ENCODE assay signal across 19 mouse cellular contexts in genomic region chr7:99097781-99098180, GRCm38 (mm10). TPM values are rescaled to one million over a fixed set of nuclear protein-coding genes. Genes with fewer than 3 reads are reported as not detected.
DNase-seq lines count a peak whose midpoint lies in the region; ATAC-seq and TF ChIP-seq lines count a peak whose summit lies in the region.
"Had no signal": no experiment of that assay in that cellular context is flagged by ENCODE, and none has a peak within 500 bp of the region (broad histone marks: within the 10 kb centered on the region; RNA-seq: fewer than 3 reads in every experiment).

No protein-coding gene starts in this region.

- H3K9me3 ChIP-seq in midbrain, embryonic 11.5 days (ENCODE audit: control insufficient read depth, low read length) = no peaks in the 10 kb centered on the region
- H3K9me3 ChIP-seq in midbrain, embryonic 14.5 days (ENCODE audit: control insufficient read depth, low read length) = no peaks in the 10 kb centered on the region
- H3K9me3 ChIP-seq: G1E had no signal

- TF ChIP-seq POLR2A in liver, adult 2 months (IDR thresholded peaks at IDR 0.05; ENCODE audit: extremely low read depth, insufficient read depth, low read length) = no peak

- peaks cover 8% of the 10 kb centered on the region; the same call in 1 of the 2 replicates for H3K36me3 ChIP-seq in liver, adult 2 months (ENCODE audit: control insufficient read depth, insufficient read depth, low read length)
- H3K36me3 ChIP-seq in midbrain, embryonic 11.5 days (ENCODE audit: control insufficient read depth, insufficient read depth, low read length) = no peaks in the 10 kb centered on the region
- peaks cover 11% of the 10 kb centered on the region for H3K36me3 ChIP-seq in midbrain, embryonic 14.5 days (ENCODE audit: control insufficient read depth, insufficient read depth, low read length)

- no peak for ATAC-seq in midbrain, embryonic 11.5 days (ENCODE audit: low FRiP score)
- ATAC-seq in midbrain, embryonic 14.5 days (ENCODE audit: low FRiP score, low TSS enrichment) = no peak
- ATAC-seq: activated CD4-positive, CD25-positive, alpha-beta regulatory T cell, adult 4 months; CD4-positive, CD25-positive, alpha-beta regulatory T cell, adult 4 months; Patski had no signal

- peak; percentile 58 for DNase-seq in liver, adult 2 months (ENCODE audit: extremely low read depth, low read depth, low spot score)
- DNase-seq in liver = no peak
- peak; percentile 51 for DNase-seq in midbrain, embryonic 11.5 days (ENCODE audit: low spot score, missing footprints)
- no peak for DNase-seq in midbrain, embryonic 14.5 days
- DNase-seq: adrenal gland, adult 2 months; adrenal gland, adult 8-10 months; adrenal gland, postnatal 10 days; adrenal gland, postnatal 14 days; adrenal gland, postnatal 25 days; adrenal gland, postnatal 36 days; B cell, adult 2 months; cerebellum, adult 11 months; cerebellum, adult 11-12 months; cerebellum, adult 18-20 months had no signal

- peaks cover 7% of the 10 kb centered on the region; the same call in 1 of the 2 replicates for H3K79me2 ChIP-seq in liver, adult 2 months (ENCODE audit: control insufficient read depth, insufficient read depth, low read length)

- peaks cover 49% of the 10 kb centered on the region for H3K4me1 ChIP-seq in liver, adult 2 months (ENCODE audit: control insufficient read depth, insufficient read depth, low read length)
- H3K4me1 ChIP-seq in midbrain, embryonic 11.5 days (ENCODE audit: control insufficient read depth, insufficient read depth, low read length) = peaks cover 6% of the 10 kb centered on the region; the same call in 1 of the 2 replicates
- H3K4me1 ChIP-seq in midbrain, embryonic 14.5 days (ENCODE audit: control insufficient read depth, insufficient read depth, low read length) = 0 out of 2 replicates have a peak, but pooled peaks cover 5% of the 10 kb centered on the region

- no peak overlapping the region for H3K4me3 ChIP-seq in liver, adult 2 months (ENCODE audit: insufficient read depth, low read depth, low read length)
- no peak overlapping the region for H3K4me3 ChIP-seq in midbrain, embryonic 11.5 days (ENCODE audit: low read depth, low read length)
- no peak overlapping the region for H3K4me3 ChIP-seq in midbrain, embryonic 14.5 days (replicated peaks; ENCODE audit: low read depth, low read length)

- no peak overlapping the region for H3K9ac ChIP-seq in liver, adult 2 months (ENCODE audit: low read depth, low read length)
- H3K9ac ChIP-seq in midbrain, embryonic 11.5 days (ENCODE audit: low read length) = no peak overlapping the region
- no peak overlapping the region for H3K9ac ChIP-seq in midbrain, embryonic 14.5 days (replicated peaks; ENCODE audit: low read length)

- H3K4me2 ChIP-seq in midbrain, embryonic 11.5 days = no peak overlapping the region
- H3K4me2 ChIP-seq in midbrain, embryonic 14.5 days (ENCODE audit: low read length) = no peak overlapping the region

- 58% methylated on average over 7 of the region's 7 CpGs for WGBS in liver, adult 2 months
- 89% methylated on average over 7 of the region's 7 CpGs for WGBS in midbrain, embryonic 11.5 days
- WGBS in midbrain, embryonic 14.5 days = 91% methylated on average over 7 of the region's 7 CpGs

- H3K27me3 ChIP-seq in liver, adult 2 months (ENCODE audit: control insufficient read depth, insufficient read depth, low read length) = no peaks in the 10 kb centered on the region
- no peaks in the 10 kb centered on the region for H3K27me3 ChIP-seq in midbrain, embryonic 11.5 days (ENCODE audit: control insufficient read depth, insufficient read depth, low read length)
- no peaks in the 10 kb centered on the region for H3K27me3 ChIP-seq in midbrain, embryonic 14.5 days (ENCODE audit: control insufficient read depth, insufficient read depth, low read length)
- H3K27me3 ChIP-seq: CH12.LX, Patski had no signal

- peak overlapping the region; percentile 71 for H3K27ac ChIP-seq in liver, adult 2 months (replicated peaks; ENCODE audit: insufficient read depth, low read depth, low read length)
- no peak overlapping the region for H3K27ac ChIP-seq in midbrain, embryonic 11.5 days (ENCODE audit: low read depth, low read length)
- H3K27ac ChIP-seq in midbrain, embryonic 14.5 days (replicated peaks; ENCODE audit: low read depth, low read length) = no peak overlapping the region

- TF ChIP-seq CTCF in liver, adult 2 months (IDR thresholded peaks at IDR 0.05; ENCODE audit: low read depth, low read length) = no peak

RNA-seq across cellular contexts. Expression of gene Uvrag, which starts 43.2 kb away (rescaled TPM):
- 18.3 and 19.9 TPM in 2 replicates for total RNA-seq in liver, adult 2 months (2014; rRNA removed)
- 11.4 and 12.2 TPM in 2 replicates for polyA plus RNA-seq in liver, adult 2 months (2012; rRNA removed)
- 10.1 and 11.4 TPM in 2 replicates for polyA plus RNA-seq in midbrain, embryonic 11.5 days (2014; fragmentation: Nextera tagmentation; extraction: Ambion mirVana)
- 16.6 and 21.0 TPM in 2 replicates for polyA plus RNA-seq in midbrain, embryonic 14.5 days (2014; fragmentation: Nextera tagmentation; extraction: Ambion mirVana)

Comparison
In these comparisons a context has a peak if more than half of its experiments do, and no peak if none do; other contexts are left out.
1. DNase-seq: peak in liver, adult 2 months (single experiment) and midbrain, embryonic 11.5 days (single experiment); none in liver (single experiment) and midbrain, embryonic 14.5 days (single experiment).